Mouse (Mus musculus) midbrain, embryonic 10.5 days (tissue): Measurements from ENCODE around the gene Alox12. TPM values are rescaled to one million over a fixed set of nuclear protein-coding genes. Genes with fewer than 3 reads are reported as not detected.
A peak's percentile ranks its signal among the peaks of the same experiment; 100 is the strongest.

Experiments used
- DNase-seq: peaks from one replicate; pipeline ENCODE4 v3.0.0-alpha.2; 2017; ENCODE audit warnings: low spot score
- H3K27ac ChIP-seq: fragments of 300-500 bp; sonication (generic); replicated peaks from 2 replicates; pipeline ENCODE4 v1.5.1; 2016; ENCODE audit warnings: mild to moderate bottlenecking
- H3K27me3 ChIP-seq: fragments of 300-500 bp; sonication (generic); 2 replicates; pipeline ENCODE4 v1.6.1; 2016; ENCODE audit warnings: low read depth, mild to moderate bottlenecking; ENCODE audit not compliant: poor library complexity, severe bottlenecking
- H3K36me3 ChIP-seq: fragments of 300-500 bp; sonication (generic); 2 replicates; pipeline ENCODE4 v1.6.1; 2016; ENCODE audit warnings: mild to moderate bottlenecking, moderate library complexity
- H3K4me1 ChIP-seq: fragments of 300-500 bp; sonication (generic); 2 replicates; pipeline ENCODE4 v1.6.1; 2016
- H3K4me3 ChIP-seq: fragments of 300-500 bp; sonication (generic); 2 replicates; pipeline ENCODE4 v1.5.1; 2016; ENCODE audit warnings: mild to moderate bottlenecking, moderate library complexity
- H3K9me3 ChIP-seq: fragments of 300-500 bp; sonication (generic); replicated peaks from 2 replicates; pipeline ENCODE4 v1.6.1; 2016; ENCODE audit warnings: mild to moderate bottlenecking
- WGBS: fragments of 180-500 bp; shearing (Covaris S2); methylation state at CpG from one replicate; pipeline ENCODE4 v1.1.7; 2016; 5-methylcytosine and 5-hydroxymethylcytosine counted together
- polyA plus RNA-seq: library from polyadenylated mRNA; unstranded; fragments of >200 nt; fragmentation: Nextera tagmentation; extraction: Ambion mirVana; gene quantifications from 2 replicates; pipeline ENCODE4 v1.2.1, GENCODE M21; 2016

Alox12 gene
- polyA plus RNA-seq, 1 experiment from 2014 or later = 2.5 TPM

DNA sequence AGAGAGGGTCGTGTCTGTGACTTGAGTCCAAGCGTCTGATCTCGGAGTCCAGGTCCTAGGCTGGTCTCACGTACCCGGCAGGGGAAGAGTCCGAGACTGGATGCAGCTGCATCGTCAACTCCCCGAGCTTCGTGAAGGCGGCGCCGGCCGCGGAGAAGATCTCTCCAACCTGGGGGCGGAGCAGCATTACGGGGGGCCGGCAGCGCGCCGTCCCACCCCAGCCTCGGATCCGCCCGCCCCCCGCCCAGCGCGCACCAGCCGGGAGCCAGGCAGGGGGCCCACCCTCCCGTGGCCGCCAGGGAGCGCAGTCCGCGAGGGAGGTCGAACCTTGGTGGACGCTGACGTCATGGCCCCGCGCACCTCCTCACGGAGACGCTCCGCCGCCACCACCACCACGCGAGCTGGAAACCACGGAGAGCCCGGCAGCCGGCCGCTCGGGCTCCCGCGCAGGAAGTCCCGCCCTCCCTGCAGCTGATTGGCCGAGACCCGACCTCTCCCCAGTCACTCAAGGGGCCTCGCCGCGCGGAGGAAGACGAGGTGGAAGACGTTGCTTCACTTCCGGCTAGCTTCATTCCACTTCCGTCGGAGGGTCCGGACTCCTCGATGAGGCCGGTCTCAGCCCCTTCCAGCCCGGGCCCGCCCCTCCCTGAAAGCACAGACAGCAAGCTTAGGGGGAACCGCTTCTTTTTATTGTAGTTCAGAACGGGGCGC is 17.5 kb downstream of the Alox12 start, which contains the start of gene 0610010K14Rik:
0610010K14Rik (minus strand) TSS at position 458 of the 711 bp plus-strand sequence.
- Histone ChIP-seq H3K4me3 (peak within 1 kb of the TSS; percentile 93), H3K4me1 (peaks cover 62% of the 10 kb centered on the region)

DNA sequence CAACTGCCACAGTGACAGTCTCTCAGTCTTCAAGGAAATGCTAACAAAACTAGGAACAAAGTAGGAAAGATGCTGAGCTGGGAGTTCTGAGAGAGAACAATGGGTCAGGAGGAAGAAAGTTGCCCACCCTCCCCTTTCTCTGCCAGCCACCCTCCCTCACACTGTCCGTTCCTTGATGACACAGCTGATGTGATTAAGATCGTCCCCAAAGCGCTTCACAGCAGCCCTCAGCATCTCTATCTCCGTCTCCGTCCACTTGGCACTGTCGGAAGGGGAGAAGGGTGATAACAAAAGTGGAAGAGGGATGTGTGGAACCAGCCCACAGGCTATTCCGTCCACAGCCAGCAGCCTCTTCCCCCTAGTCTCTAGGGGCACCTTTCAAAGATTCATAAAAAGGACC is 18.4 kb downstream of the Alox12 start:
- peak overlapping the region; percentile 95 for H3K27ac ChIP-seq
- H3K36me3 ChIP-seq = peaks cover 25% of the 10 kb centered on the region
- H3K9me3 ChIP-seq = no peaks in the 10 kb centered on the region
- peak overlapping the region; percentile 93 for H3K4me3 ChIP-seq
- no peak for DNase-seq
- H3K4me1 ChIP-seq = peaks cover 69% of the 10 kb centered on the region
- WGBS = 52% methylated on average over 7 of the region's 7 CpGs
- H3K27me3 ChIP-seq = peaks cover 5% of the 10 kb centered on the region; the same call in 1 of the 2 replicates

More for the DNA sequence above, 17.5 kb downstream of the Alox12 start, which contains the start of gene 0610010K14Rik:
- WGBS = under 1% methylated on average over 67 of the region's 70 CpGs
- Histone ChIP-seq H3K9me3 (no peaks in the 10 kb centered on the region), H3K36me3 (peaks cover 25% of the 10 kb centered on the region), H3K27me3 (no peaks in the 10 kb centered on the region), H3K27ac (peak within 1 kb of the TSS; percentile 95)
- DNase-seq = peak; percentile 98

DNA sequence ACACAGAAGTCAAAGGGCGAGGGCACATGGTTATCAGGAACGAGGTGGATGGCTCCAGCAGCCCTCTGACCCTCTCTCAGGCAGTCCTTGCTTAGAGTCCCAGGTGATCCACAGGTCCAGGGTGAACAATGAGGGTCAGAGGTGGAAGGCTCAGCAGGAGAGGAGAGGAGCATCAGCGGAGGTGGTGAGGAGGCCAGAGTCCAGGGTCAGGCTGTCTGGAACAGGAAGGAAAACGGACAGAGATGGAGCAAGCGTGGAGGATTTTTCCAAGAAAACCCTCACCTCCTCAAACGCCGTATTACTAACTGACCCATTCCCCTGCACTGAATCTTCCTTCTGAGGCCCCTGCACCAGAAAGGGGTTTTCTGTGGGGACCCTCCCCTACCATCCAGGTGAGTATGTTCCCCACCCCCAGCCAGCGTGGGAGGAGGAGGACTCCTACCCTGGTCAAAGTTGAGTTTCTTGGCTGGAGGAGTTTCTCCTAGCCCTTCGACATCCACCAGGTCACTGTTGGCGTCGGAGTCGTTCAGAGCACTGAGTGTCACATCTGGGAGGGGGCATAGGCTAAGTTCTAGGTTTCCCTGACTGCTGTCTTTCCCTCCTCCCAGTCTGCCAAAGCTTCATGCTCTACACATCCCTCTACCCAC is 19.8 kb downstream of the Alox12 start:
- peaks cover 25% of the 10 kb centered on the region for H3K36me3 ChIP-seq
- H3K4me3 ChIP-seq = peak overlapping the region; percentile 14; the same call in 1 of the 2 replicates
- H3K27me3 ChIP-seq = peaks cover 19% of the 10 kb centered on the region
- DNase-seq = no peak
- H3K27ac ChIP-seq = no peak overlapping the region
- H3K4me1 ChIP-seq = peaks cover 69% of the 10 kb centered on the region
- 92% methylated on average over 12 of the region's 12 CpGs for WGBS
- H3K9me3 ChIP-seq = no peaks in the 10 kb centered on the region

DNA sequence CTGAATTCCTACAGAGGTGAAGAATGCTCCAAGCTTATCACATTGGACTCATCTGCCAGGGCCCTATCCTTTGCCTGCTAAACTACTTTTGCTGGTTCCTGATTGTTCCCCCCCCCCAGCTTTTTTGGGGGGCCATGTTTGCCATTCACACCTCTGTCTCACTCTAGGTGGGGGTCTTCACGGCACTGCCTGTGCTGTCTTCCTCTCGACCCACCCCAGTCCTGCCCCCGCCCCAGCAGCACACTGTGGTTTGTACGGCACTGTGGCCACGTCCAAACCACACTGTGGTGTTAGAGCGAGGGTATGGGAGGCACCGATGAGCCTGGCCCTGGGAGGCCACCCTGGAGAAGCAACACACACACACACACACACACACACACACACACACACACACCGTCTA is 20.7 kb downstream of the Alox12 start:
- WGBS = 88% methylated on average over 8 of the region's 8 CpGs
- Histone ChIP-seq H3K27ac (no peak overlapping the region), H3K4me1 (peaks cover 74% of the 10 kb centered on the region), H3K4me3 (no peak overlapping the region), H3K36me3 (peaks cover 25% of the 10 kb centered on the region), H3K27me3 (peaks cover 27% of the 10 kb centered on the region), H3K9me3 (no peaks in the 10 kb centered on the region)
- DNase-seq = no peak

DNA sequence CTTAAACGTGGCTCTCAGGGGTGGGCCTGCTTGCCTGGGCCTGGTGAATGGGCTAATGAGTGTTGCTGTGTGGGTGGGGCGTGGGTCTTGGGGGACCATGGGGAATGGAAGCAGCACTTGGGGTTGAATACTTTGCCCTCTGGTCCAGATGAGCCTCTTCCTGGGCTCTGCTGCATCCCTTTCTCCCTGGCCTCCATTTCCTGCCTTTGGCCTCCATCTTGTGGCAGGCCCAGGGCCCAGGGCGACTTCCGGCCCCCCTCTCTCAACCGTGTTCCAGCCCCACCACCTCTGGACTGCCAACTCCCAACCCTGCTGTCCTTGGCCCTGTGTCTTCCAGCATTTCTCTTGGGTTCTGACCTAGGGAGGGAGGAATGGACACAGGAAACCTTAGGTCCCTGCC is 21.1 kb downstream of the Alox12 start:
- H3K27me3 ChIP-seq = peaks cover 32% of the 10 kb centered on the region
- DNase-seq = no peak
- H3K9me3 ChIP-seq = no peaks in the 10 kb centered on the region
- H3K36me3 ChIP-seq = peaks cover 25% of the 10 kb centered on the region
- 54% methylated on average over 5 of the region's 5 CpGs for WGBS
- H3K27ac ChIP-seq = no peak overlapping the region
- no peak overlapping the region for H3K4me3 ChIP-seq
- H3K4me1 ChIP-seq = peaks cover 74% of the 10 kb centered on the region

DNA sequence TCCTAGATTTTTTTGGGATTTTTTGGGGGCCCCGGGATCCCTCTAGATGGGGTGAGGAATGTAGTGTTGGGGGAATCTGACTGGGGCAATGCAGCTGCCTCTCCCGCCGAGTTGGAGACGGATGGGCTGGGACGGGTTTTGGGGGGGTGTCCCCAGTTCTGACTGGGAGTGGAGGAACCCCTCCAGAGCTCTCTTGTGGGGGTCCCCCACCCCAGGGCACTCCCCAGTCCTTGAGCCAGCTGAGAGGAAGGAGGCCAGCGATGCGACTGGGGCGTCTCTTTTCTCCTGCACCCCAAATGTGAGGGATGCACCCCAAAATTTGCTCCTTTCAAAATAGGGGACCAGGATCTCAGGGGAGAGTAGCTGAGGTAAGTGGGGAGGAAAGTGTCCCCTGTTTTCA is 22.1 kb downstream of the Alox12 start:
- peak overlapping the region; percentile 54 for H3K4me3 ChIP-seq
- WGBS = 41% methylated on average over 8 of the region's 8 CpGs
- H3K4me1 ChIP-seq = peaks cover 74% of the 10 kb centered on the region
- no peaks in the 10 kb centered on the region for H3K9me3 ChIP-seq
- peaks cover 25% of the 10 kb centered on the region for H3K36me3 ChIP-seq
- DNase-seq = no peak
- peak overlapping the region; percentile 87 for H3K27ac ChIP-seq
- H3K27me3 ChIP-seq = peaks cover 42% of the 10 kb centered on the region

DNA sequence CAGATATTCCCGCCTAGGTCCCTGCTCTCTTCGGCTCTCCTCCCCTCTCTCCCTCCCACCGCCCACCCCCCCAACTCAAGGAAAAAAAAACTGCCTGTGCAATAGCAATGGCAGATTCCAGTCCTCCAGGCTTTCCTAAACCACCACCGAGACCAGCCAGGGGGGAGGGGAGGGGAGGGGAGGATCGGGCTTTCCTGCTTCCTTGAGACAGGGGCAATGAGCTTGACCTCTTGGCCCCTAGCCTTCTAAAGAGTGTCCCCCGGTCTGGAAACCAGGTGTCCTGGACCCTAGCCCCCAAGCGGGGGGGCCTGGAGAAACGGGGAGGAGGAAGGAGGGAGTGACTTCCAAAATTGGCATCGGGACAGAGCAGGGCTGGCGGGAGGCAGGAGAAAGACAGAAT is 22.6 kb downstream of the Alox12 start:
- Histone ChIP-seq H3K4me1 (peaks cover 74% of the 10 kb centered on the region), H3K27ac (peak overlapping the region; percentile 87), H3K27me3 (peaks cover 47% of the 10 kb centered on the region), H3K36me3 (peaks cover 25% of the 10 kb centered on the region), H3K4me3 (peak overlapping the region; percentile 54), H3K9me3 (no peaks in the 10 kb centered on the region)
- peak; percentile 70 for DNase-seq
- WGBS = 9% methylated on average over 10 of the region's 10 CpGs

DNA sequence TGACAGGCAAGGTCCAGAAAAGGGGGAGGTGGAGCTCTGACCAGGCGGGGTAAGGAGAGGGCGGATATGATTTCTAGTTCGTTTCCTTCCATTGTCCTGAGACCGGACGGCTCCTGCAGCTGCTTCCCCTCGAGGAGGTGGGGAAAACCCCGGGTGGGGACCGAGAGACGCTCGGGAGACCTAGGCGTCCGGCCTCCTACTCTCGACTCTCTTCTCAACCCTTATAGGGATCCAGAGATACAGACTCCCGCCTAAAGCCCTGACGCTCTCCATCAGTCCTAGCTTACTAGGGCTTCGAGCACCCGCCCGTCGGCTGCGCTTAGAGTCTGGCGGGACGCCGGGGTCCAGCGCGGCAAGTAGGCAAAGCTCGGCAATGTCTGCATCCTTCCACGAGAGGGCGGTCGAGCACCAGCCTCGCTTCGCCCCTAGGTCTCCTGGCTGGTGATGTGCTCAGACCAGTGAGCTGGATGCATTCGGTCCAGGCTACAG is 24.9 kb downstream of the Alox12 start:
- peaks cover 69% of the 10 kb centered on the region for H3K4me1 ChIP-seq
- peak; percentile 88 for DNase-seq
- peaks cover 14% of the 10 kb centered on the region for H3K36me3 ChIP-seq
- WGBS = 2% methylated on average over 32 of the region's 32 CpGs
- H3K27ac ChIP-seq = peak overlapping the region; percentile 74
- H3K9me3 ChIP-seq = no peaks in the 10 kb centered on the region
- peaks cover 70% of the 10 kb centered on the region for H3K27me3 ChIP-seq
- H3K4me3 ChIP-seq = peak overlapping the region; percentile 43

DNA sequence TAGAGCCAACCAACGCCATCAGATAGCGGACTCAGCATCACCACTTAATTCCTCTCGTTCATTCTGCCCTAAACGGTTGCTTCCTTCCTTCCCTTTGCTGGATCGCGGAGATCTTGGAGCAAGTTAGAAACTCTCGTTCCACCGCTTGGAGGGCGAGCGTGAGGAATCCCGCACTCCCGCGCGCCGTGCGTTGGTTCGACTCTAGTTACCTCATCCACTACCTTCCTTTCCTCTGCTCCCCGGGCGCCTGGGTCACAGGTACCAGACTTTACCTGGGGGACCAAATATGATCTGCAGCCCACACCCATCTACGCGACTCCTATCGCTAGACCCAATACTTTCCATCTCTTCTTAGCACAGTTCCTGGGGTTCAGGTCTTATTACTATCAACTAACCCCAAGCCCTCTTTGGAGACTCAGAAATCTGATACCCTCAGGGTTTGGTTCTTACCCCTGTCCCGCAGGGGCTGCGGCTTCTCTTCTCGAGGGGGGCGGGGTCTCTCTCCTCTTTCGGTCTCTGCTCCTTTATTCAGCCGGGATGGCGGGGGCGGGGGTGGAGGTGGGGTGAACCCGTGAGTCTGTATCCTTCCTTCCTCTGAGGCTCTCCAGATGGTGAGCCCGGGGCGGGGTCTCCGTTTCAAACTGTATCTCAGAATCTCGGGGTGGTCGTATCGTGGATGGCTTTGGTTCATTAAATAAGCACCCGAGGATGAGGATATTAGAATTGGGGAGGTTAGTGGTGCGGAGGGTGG is 25.7 kb downstream of the Alox12 start, which contains the start of gene Bcl6b:
Bcl6b (minus strand) TSS at position 539 of the 751 bp plus-strand sequence.
- peaks cover 67% of the 10 kb centered on the region for H3K4me1 ChIP-seq
- peaks cover 6% of the 10 kb centered on the region for H3K36me3 ChIP-seq
- H3K27ac ChIP-seq = peak within 1 kb of the TSS; percentile 74
- H3K27me3 ChIP-seq = peaks cover 78% of the 10 kb centered on the region
- 3% methylated on average over 39 of the region's 39 CpGs for WGBS
- H3K4me3 ChIP-seq = peak within 1 kb of the TSS; percentile 43
- H3K9me3 ChIP-seq = no peaks in the 10 kb centered on the region
- DNase-seq = peak; percentile 33

DNA sequence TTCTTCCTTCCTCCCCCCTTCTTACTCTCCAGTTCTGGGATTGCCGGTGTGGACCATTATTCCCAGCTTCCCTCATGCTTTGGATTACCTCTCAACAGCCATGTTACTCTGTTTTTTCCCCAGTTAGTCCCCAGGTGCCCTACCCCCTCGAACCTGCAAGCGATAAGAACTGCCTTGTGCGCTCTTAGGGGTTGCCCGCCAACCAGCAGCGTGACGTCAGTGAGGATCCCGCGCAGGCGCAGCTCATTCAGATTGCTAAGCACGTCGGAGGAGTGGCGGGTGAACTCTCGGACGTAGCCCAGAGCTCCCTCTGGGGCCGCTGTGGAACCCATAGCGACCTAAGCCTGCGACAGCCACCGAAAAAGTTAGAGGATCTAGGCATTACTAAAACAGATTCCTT is 26.3 kb downstream of the Alox12 start:
- Histone ChIP-seq H3K4me3 (peak overlapping the region; percentile 43), H3K4me1 (peaks cover 64% of the 10 kb centered on the region), H3K9me3 (no peaks in the 10 kb centered on the region), H3K27ac (peak overlapping the region; percentile 60), H3K27me3 (peaks cover 84% of the 10 kb centered on the region), H3K36me3 (no peaks in the 10 kb centered on the region)
- WGBS = 2% methylated on average over 19 of the region's 19 CpGs
- peak; percentile 85 for DNase-seq

DNA sequence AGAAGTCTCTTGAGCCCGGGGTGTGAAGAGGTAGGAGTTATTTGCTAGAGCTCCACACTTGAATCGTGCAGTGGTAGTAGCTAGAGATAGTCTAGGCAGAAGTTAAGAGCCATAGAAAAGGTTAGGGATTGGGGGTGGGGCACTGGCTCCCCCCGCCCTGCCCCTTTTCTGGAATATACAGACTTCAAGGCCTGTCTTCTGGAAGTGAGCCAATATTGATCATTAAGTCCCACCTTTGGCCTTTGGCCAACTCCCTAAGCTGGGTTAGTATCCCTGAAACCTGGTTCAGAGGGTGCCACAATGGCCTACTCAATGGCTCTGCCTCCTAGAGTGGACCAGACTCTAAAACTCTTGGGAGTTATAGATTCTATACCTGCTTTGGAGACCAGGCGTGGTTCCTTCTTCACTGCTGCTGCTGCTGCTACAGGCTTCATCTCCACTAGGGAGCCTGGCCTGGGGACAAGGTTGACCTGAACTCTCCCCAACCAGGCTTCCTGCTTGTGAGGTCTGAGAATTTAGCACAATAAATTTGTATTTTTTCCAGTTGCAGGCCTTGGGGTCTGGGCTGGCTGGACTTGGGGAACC is 27.4 kb downstream of the Alox12 start:
- Histone ChIP-seq H3K27ac (no peak overlapping the region), H3K9me3 (no peaks in the 10 kb centered on the region), H3K36me3 (no peaks in the 10 kb centered on the region), H3K4me3 (peak overlapping the region; percentile 12; the same call in 1 of the 2 replicates), H3K4me1 (peaks cover 53% of the 10 kb centered on the region), H3K27me3 (peaks cover 90% of the 10 kb centered on the region)
- 87% methylated on average over 4 of the region's 4 CpGs for WGBS
- DNase-seq = no peak

DNA sequence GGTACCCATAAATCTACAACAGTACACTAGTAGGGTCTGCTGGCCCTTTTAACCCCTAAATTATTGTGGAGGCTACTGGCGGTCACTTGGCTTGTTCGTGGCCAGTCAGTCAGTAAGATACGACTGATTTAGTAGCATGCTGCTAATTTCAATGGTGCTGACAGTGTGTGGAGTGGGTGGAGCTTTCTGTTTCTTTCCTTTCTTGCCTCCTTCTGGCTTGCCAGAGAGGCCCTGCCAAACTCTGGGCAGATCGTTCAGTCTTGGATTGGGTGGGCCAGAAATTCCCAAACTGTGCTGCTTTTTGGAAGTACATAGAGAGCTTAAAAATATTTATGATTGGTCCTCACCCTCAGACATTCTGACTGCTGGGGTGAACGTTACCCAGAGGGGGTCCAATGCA is 28.0 kb downstream of the Alox12 start:
- peaks cover 51% of the 10 kb centered on the region for H3K4me1 ChIP-seq
- H3K36me3 ChIP-seq = no peaks in the 10 kb centered on the region
- peaks cover 95% of the 10 kb centered on the region for H3K27me3 ChIP-seq
- H3K9me3 ChIP-seq = no peaks in the 10 kb centered on the region
- peak overlapping the region; percentile 39; the same call in 1 of the 2 replicates for H3K4me3 ChIP-seq
- no peak overlapping the region for H3K27ac ChIP-seq
- DNase-seq = no peak
- WGBS = 37% methylated on average over 5 of the region's 5 CpGs
